Mouse (Mus musculus): ENCODE measurements at regions not wholly inside any gene's neighbourhood (a gene's known extent, or its start where the extent isn't known, plus 50 kb on each side); places are given as distances from the start of the nearest gene placed in this dataset.

DNA sequence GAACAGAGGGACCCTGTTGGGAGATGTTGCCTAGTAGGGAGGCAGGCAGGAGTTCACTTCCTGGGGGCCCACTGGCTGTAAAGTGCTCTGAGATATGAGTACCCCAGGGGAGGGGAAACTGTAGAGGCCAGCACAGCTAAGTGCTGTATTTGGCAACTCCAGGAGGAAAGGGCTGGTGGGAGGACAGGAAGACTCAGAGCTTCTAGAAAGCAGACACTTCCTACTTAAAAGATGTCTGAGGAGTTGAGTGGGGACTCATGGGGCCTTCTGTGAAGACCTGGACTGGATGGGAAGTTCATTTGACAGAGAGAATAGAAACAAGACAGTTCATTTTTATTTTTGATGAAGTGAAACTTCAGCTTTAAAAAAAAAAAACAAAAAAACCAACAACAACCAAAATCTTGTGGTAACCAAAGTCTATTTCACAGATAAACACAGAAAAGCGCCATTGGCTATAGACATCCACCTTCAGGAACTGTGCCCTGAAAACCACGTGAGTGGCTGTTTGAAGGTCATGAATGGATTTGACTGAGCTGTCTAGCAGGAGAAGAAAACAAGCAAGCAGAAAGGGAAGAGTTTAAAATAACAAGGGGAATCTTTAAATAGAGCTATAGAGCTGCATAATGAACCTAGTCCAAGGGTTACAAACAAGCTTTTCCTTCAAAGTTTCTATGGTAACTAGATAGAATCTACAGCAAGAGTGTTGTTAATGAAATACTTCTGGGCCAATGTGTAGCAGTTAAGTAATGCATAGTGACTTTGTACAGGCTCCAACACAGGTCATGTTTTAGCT is 105.9 kb upstream of the Arhgap5 start:
- Histone ChIP-seq H3K9ac (ENCODE audit: low read length) (no peak overlapping the region), H3K4me1 (ENCODE audit: control insufficient read depth, insufficient read depth, low read length) (peaks cover 34% of the 10 kb centered on the region), H3K36me3 (ENCODE audit: control insufficient read depth, insufficient read depth) (no peaks in the 10 kb centered on the region), H3K27me3 (ENCODE audit: control insufficient read depth, insufficient read depth, low read length) (no peaks in the 10 kb centered on the region), H3K27ac (ENCODE audit: low read length) (peak overlapping the region; percentile 73), H3K9me3 (replicated peaks; ENCODE audit: control insufficient read depth, low read length) (no peaks in the 10 kb centered on the region), H3K4me2 (ENCODE audit: low read depth, low read length) (no peak overlapping the region), H3K4me3 (ENCODE audit: low read length) (no peak overlapping the region)
- no peak for ATAC-seq (replicated peaks; ENCODE audit: extremely low read depth, insufficient read depth, low FRiP score)
- 56% methylated on average over 2 of the region's 2 CpGs for WGBS

- WGBS = 38% methylated on average over 6 of the region's 6 CpGs
- H3K36me3 ChIP-seq (ENCODE audit: control insufficient read depth, insufficient read depth) = no peaks in the 10 kb centered on the region
These were observed 105.2 kb upstream of the Arhgap5 start for GRCm38 (mm10) chr12:52398511-52398975.

GRCm38 (mm10) chr12:52400099-52400498 is 103.7 kb upstream of the Arhgap5 start:
- H3K9ac ChIP-seq (ENCODE audit: low read length) = no peak overlapping the region
- no peak for ATAC-seq (replicated peaks; ENCODE audit: extremely low read depth, insufficient read depth, low FRiP score)
- H3K27ac ChIP-seq (ENCODE audit: low read length) = no peak overlapping the region
- peaks cover 27% of the 10 kb centered on the region for H3K4me1 ChIP-seq (ENCODE audit: control insufficient read depth, insufficient read depth, low read length)
- no peaks in the 10 kb centered on the region for H3K9me3 ChIP-seq (replicated peaks; ENCODE audit: control insufficient read depth, low read length)
- no peaks in the 10 kb centered on the region for H3K27me3 ChIP-seq (ENCODE audit: control insufficient read depth, insufficient read depth, low read length)
- no peak overlapping the region for H3K4me3 ChIP-seq (ENCODE audit: low read length)
- no peaks in the 10 kb centered on the region for H3K36me3 ChIP-seq (ENCODE audit: control insufficient read depth, insufficient read depth)
- H3K4me2 ChIP-seq (ENCODE audit: low read depth, low read length) = no peak overlapping the region
- 82% methylated on average over 3 of the region's 3 CpGs for WGBS

More at GRCm38 (mm10) chr12:52398511-52398975, 105.2 kb upstream of the Arhgap5 start:
- H3K27ac ChIP-seq (ENCODE audit: low read length) = peak overlapping the region; percentile 73
- no peak overlapping the region for H3K4me3 ChIP-seq (ENCODE audit: low read length)
- peaks cover 34% of the 10 kb centered on the region for H3K4me1 ChIP-seq (ENCODE audit: control insufficient read depth, insufficient read depth, low read length)
- H3K9ac ChIP-seq (ENCODE audit: low read length) = no peak overlapping the region
- no peaks in the 10 kb centered on the region for H3K9me3 ChIP-seq (replicated peaks; ENCODE audit: control insufficient read depth, low read length)
- H3K4me2 ChIP-seq (ENCODE audit: low read depth, low read length) = no peak overlapping the region
- no peaks in the 10 kb centered on the region for H3K27me3 ChIP-seq (ENCODE audit: control insufficient read depth, insufficient read depth, low read length)
- ATAC-seq (replicated peaks; ENCODE audit: extremely low read depth, insufficient read depth, low FRiP score) = no peak

- H3K4me2 ChIP-seq (ENCODE audit: low read depth, low read length) = no peak overlapping the region
- H3K36me3 ChIP-seq (ENCODE audit: control insufficient read depth, insufficient read depth) = no peaks in the 10 kb centered on the region
- no peaks in the 10 kb centered on the region for H3K27me3 ChIP-seq (ENCODE audit: control insufficient read depth, insufficient read depth, low read length)
- 90% methylated on average over 4 of the region's 4 CpGs for WGBS
- H3K4me1 ChIP-seq (ENCODE audit: control insufficient read depth, insufficient read depth, low read length) = peaks cover 11% of the 10 kb centered on the region
- H3K9ac ChIP-seq (ENCODE audit: low read length) = no peak overlapping the region
- no peak for ATAC-seq (replicated peaks; ENCODE audit: extremely low read depth, insufficient read depth, low FRiP score)
- no peak overlapping the region for H3K27ac ChIP-seq (ENCODE audit: low read length)
- H3K4me3 ChIP-seq (ENCODE audit: low read length) = no peak overlapping the region
- no peaks in the 10 kb centered on the region for H3K9me3 ChIP-seq (replicated peaks; ENCODE audit: control insufficient read depth, low read length)
These were observed 101.1 kb upstream of the Arhgap5 start for GRCm38 (mm10) chr12:52402711-52403110.

DNA sequence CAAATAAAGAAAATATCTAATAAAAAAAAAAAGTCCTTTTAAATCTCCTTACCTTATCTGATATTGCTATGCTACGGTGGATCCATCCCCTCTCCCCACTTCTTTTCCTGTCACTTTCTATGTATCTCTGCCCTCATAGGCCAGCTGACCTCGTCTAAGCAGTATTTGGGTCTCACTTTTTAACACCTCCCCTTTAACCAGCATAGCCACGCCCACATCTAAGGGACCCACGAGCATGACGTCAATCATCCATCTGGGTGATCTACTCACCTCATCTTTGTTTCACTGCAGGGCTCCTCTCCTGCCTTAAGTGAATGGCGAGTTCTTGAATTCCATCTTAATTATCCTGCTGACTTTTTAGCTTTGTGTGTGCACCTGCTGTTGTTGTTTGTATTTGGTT is 97.4 kb upstream of the Arhgap5 start:
- H3K4me3 ChIP-seq (ENCODE audit: low read length) = no peak overlapping the region
- H3K4me2 ChIP-seq (ENCODE audit: low read depth, low read length) = no peak overlapping the region
- no peak overlapping the region for H3K9ac ChIP-seq (ENCODE audit: low read length)
- no peaks in the 10 kb centered on the region for H3K36me3 ChIP-seq (ENCODE audit: control insufficient read depth, insufficient read depth)
- H3K4me1 ChIP-seq (ENCODE audit: control insufficient read depth, insufficient read depth, low read length) = no peaks in the 10 kb centered on the region
- ATAC-seq (replicated peaks; ENCODE audit: extremely low read depth, insufficient read depth, low FRiP score) = no peak
- no peaks in the 10 kb centered on the region for H3K9me3 ChIP-seq (replicated peaks; ENCODE audit: control insufficient read depth, low read length)
- H3K27me3 ChIP-seq (ENCODE audit: control insufficient read depth, insufficient read depth, low read length) = no peaks in the 10 kb centered on the region
- H3K27ac ChIP-seq (ENCODE audit: low read length) = no peak overlapping the region
- WGBS = 72% methylated on average over 6 of the region's 6 CpGs

GRCm38 (mm10) chr12:52408307-52408895 is 95.4 kb upstream of the Arhgap5 start:
- 90% methylated on average over 8 of the region's 8 CpGs for WGBS
- no peaks in the 10 kb centered on the region for H3K9me3 ChIP-seq (replicated peaks; ENCODE audit: control insufficient read depth, low read length)
- no peaks in the 10 kb centered on the region for H3K4me1 ChIP-seq (ENCODE audit: control insufficient read depth, insufficient read depth, low read length)

GRCm38 (mm10) chr12:52409221-52409620 is 94.6 kb upstream of the Arhgap5 start:
- H3K36me3 ChIP-seq (ENCODE audit: control insufficient read depth, insufficient read depth) = no peaks in the 10 kb centered on the region
- H3K4me3 ChIP-seq (ENCODE audit: low read length) = no peak overlapping the region
- ATAC-seq (replicated peaks; ENCODE audit: extremely low read depth, insufficient read depth, low FRiP score) = no peak
- H3K27me3 ChIP-seq (ENCODE audit: control insufficient read depth, insufficient read depth, low read length) = no peaks in the 10 kb centered on the region
- H3K4me2 ChIP-seq (ENCODE audit: low read depth, low read length) = no peak overlapping the region
- no peak overlapping the region for H3K9ac ChIP-seq (ENCODE audit: low read length)
- no peaks in the 10 kb centered on the region for H3K4me1 ChIP-seq (ENCODE audit: control insufficient read depth, insufficient read depth, low read length)
- WGBS = 77% methylated on average over 3 of the region's 3 CpGs
- no peak overlapping the region for H3K27ac ChIP-seq (ENCODE audit: low read length)
- no peaks in the 10 kb centered on the region for H3K9me3 ChIP-seq (replicated peaks; ENCODE audit: control insufficient read depth, low read length)

More at GRCm38 (mm10) chr12:52408307-52408895, 95.4 kb upstream of the Arhgap5 start:
- no peak for ATAC-seq (replicated peaks; ENCODE audit: extremely low read depth, insufficient read depth, low FRiP score)
- Histone ChIP-seq H3K27me3 (ENCODE audit: control insufficient read depth, insufficient read depth, low read length) (no peaks in the 10 kb centered on the region), H3K4me2 (ENCODE audit: low read depth, low read length) (no peak overlapping the region), H3K36me3 (ENCODE audit: control insufficient read depth, insufficient read depth) (no peaks in the 10 kb centered on the region), H3K4me3 (ENCODE audit: low read length) (no peak overlapping the region), H3K27ac (ENCODE audit: low read length) (no peak overlapping the region), H3K9ac (ENCODE audit: low read length) (no peak overlapping the region)

- Histone ChIP-seq H3K27me3 (ENCODE audit: control insufficient read depth, insufficient read depth, low read length) (no peaks in the 10 kb centered on the region), H3K4me2 (ENCODE audit: low read depth, low read length) (no peak overlapping the region), H3K27ac (ENCODE audit: low read length) (no peak overlapping the region), H3K4me3 (ENCODE audit: low read length) (no peak overlapping the region), H3K9ac (ENCODE audit: low read length) (no peak overlapping the region), H3K36me3 (ENCODE audit: control insufficient read depth, insufficient read depth) (no peaks in the 10 kb centered on the region), H3K9me3 (replicated peaks; ENCODE audit: control insufficient read depth, low read length) (no peaks in the 10 kb centered on the region), H3K4me1 (ENCODE audit: control insufficient read depth, insufficient read depth, low read length) (no peaks in the 10 kb centered on the region)
- ATAC-seq (replicated peaks; ENCODE audit: extremely low read depth, insufficient read depth, low FRiP score) = no peak
- 69% methylated on average over 4 of the region's 4 CpGs for WGBS
These were observed 91.6 kb upstream of the Arhgap5 start for GRCm38 (mm10) chr12:52412172-52412571.

DNA sequence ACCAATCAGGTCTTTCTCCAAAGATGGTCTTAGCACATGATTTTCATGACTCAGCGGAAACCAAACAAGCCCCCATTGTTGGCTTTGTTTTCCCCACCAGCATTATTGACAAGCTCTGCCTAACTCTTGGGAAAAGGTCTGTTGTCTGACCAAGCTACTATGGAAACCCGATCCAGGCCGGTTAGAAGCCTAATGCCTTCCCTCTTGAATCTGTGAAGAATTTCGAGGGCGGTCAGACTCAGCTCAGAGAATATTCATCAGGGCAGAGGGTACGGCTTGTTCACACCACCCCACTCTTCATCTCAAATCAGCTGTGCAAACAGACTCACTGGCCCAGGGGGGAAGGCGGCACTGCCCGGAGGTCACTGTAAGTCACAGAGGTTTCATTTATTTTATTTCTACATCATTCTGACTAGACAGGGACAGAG is 90.7 kb upstream of the Arhgap5 start:
- Histone ChIP-seq H3K4me3 (ENCODE audit: low read length) (no peak overlapping the region), H3K4me2 (ENCODE audit: low read depth, low read length) (no peak overlapping the region), H3K9ac (ENCODE audit: low read length) (no peak overlapping the region), H3K9me3 (replicated peaks; ENCODE audit: control insufficient read depth, low read length) (no peaks in the 10 kb centered on the region), H3K36me3 (ENCODE audit: control insufficient read depth, insufficient read depth) (no peaks in the 10 kb centered on the region), H3K27me3 (ENCODE audit: control insufficient read depth, insufficient read depth, low read length) (no peaks in the 10 kb centered on the region), H3K27ac (ENCODE audit: low read length) (no peak overlapping the region), H3K4me1 (ENCODE audit: control insufficient read depth, insufficient read depth, low read length) (no peaks in the 10 kb centered on the region)
- no peak for ATAC-seq (replicated peaks; ENCODE audit: extremely low read depth, insufficient read depth, low FRiP score)
- 50% methylated on average over 8 of the region's 8 CpGs for WGBS

All from heart, embryonic 16.5 days (tissue).